Mouse (Mus musculus): ENCODE results near the gene Pax3. TPM values are rescaled to one million over a fixed set of nuclear protein-coding genes. Genes with fewer than 3 reads are reported as not detected.
A peak's percentile ranks its signal among the peaks of the same experiment; 100 is the strongest.

The Pax3 gene
- polyA plus RNA-seq, 1 experiment from 2014 or later: 82.3 TPM

GRCm38 (mm10) chr1:78197351-78198234 lies 659 bp upstream of the Pax3 start:
- ATAC-seq (ENCODE audit: insufficient number of reproducible peaks, insufficient read depth, low FRiP score, low TSS enrichment, low read depth): no peak
- H3K9me3 ChIP-seq: no peaks in the 10 kb centered on the region
- peak overlapping the region; percentile 95 for H3K9ac ChIP-seq
- H3K36me3 ChIP-seq: 0 out of 2 replicates have a peak, but pooled peaks cover 3% of the 10 kb centered on the region
- H3K4me1 ChIP-seq: peaks cover 49% of the 10 kb centered on the region
- peak overlapping the region; percentile 74 for H3K4me3 ChIP-seq
- 6% methylated on average over 21 of the region's 21 CpGs for WGBS
- peak overlapping the region; percentile 84 for H3K4me2 ChIP-seq
- H3K27ac ChIP-seq: peak overlapping the region; percentile 98
- peaks cover 59% of the 10 kb centered on the region for H3K27me3 ChIP-seq

- Histone ChIP-seq H3K4me2 (peak overlapping the region; percentile 84), H3K4me1 (peaks cover 50% of the 10 kb centered on the region), H3K9me3 (no peaks in the 10 kb centered on the region), H3K36me3 (0 out of 2 replicates have a peak, but pooled peaks cover 4% of the 10 kb centered on the region), H3K27ac (peak overlapping the region; percentile 98), H3K9ac (peak overlapping the region; percentile 95), H3K4me3 (peak overlapping the region; percentile 74), H3K27me3 (peaks cover 65% of the 10 kb centered on the region)
- no peak; the same call in 1 of the 2 replicates for ATAC-seq (ENCODE audit: insufficient number of reproducible peaks, insufficient read depth, low FRiP score, low TSS enrichment, low read depth)
- WGBS: under 1% methylated on average over 42 of the region's 42 CpGs
Observed at GRCm38 (mm10) chr1:78195771-78196712, 892 bp downstream of the Pax3 start.

- Histone ChIP-seq H3K36me3 (0 out of 2 replicates have a peak, but pooled peaks cover 4% of the 10 kb centered on the region), H3K4me3 (peak overlapping the region; percentile 74), H3K27ac (peak overlapping the region; percentile 98), H3K9ac (peak overlapping the region; percentile 95), H3K4me1 (peaks cover 49% of the 10 kb centered on the region), H3K9me3 (no peaks in the 10 kb centered on the region), H3K4me2 (peak overlapping the region; percentile 84), H3K27me3 (peaks cover 65% of the 10 kb centered on the region)
- WGBS: 4% methylated on average over 21 of the region's 21 CpGs
- no peak for ATAC-seq (ENCODE audit: insufficient number of reproducible peaks, insufficient read depth, low FRiP score, low TSS enrichment, low read depth)
Observed at GRCm38 (mm10) chr1:78195145-78195544, 1.8 kb downstream of the Pax3 start.

GRCm38 (mm10) chr1:78194381-78195047 lies 2.4 kb downstream of the Pax3 start:
- WGBS: 7% methylated on average over 6 of the region's 6 CpGs
- Histone ChIP-seq H3K9ac (peak overlapping the region; percentile 95), H3K36me3 (0 out of 2 replicates have a peak, but pooled peaks cover 7% of the 10 kb centered on the region), H3K4me3 (peak overlapping the region; percentile 74), H3K27ac (peak overlapping the region; percentile 98), H3K4me1 (peaks cover 49% of the 10 kb centered on the region), H3K27me3 (peaks cover 64% of the 10 kb centered on the region), H3K9me3 (no peaks in the 10 kb centered on the region), H3K4me2 (peak overlapping the region; percentile 84)
- ATAC-seq (ENCODE audit: insufficient number of reproducible peaks, insufficient read depth, low FRiP score, low TSS enrichment, low read depth): no peak

- Histone ChIP-seq H3K9ac (peak overlapping the region; percentile 95), H3K36me3 (0 out of 2 replicates have a peak, but pooled peaks cover 8% of the 10 kb centered on the region), H3K27ac (peak overlapping the region; percentile 98), H3K4me2 (peak overlapping the region; percentile 84), H3K4me1 (peaks cover 41% of the 10 kb centered on the region), H3K4me3 (peak overlapping the region; percentile 74), H3K27me3 (peaks cover 57% of the 10 kb centered on the region), H3K9me3 (no peaks in the 10 kb centered on the region)
- ATAC-seq (ENCODE audit: insufficient number of reproducible peaks, insufficient read depth, low FRiP score, low TSS enrichment, low read depth): no peak
- WGBS: 3% methylated on average over 20 of the region's 20 CpGs
Observed at GRCm38 (mm10) chr1:78193465-78193991, 3.4 kb downstream of the Pax3 start.

- Histone ChIP-seq H3K4me2 (peak overlapping the region; percentile 84), H3K9me3 (no peaks in the 10 kb centered on the region), H3K36me3 (0 out of 2 replicates have a peak, but pooled peaks cover 8% of the 10 kb centered on the region), H3K27me3 (peaks cover 56% of the 10 kb centered on the region), H3K4me3 (peak overlapping the region; percentile 74), H3K4me1 (peaks cover 37% of the 10 kb centered on the region), H3K9ac (peak overlapping the region; percentile 95), H3K27ac (peak overlapping the region; percentile 98)
- no peak for ATAC-seq (ENCODE audit: insufficient number of reproducible peaks, insufficient read depth, low FRiP score, low TSS enrichment, low read depth)
- 4% methylated on average over 20 of the region's 20 CpGs for WGBS
Observed at GRCm38 (mm10) chr1:78192746-78193464, 4.0 kb downstream of the Pax3 start.

GRCm38 (mm10) chr1:78192217-78192735 lies 4.7 kb downstream of the Pax3 start:
- peaks cover 53% of the 10 kb centered on the region for H3K27me3 ChIP-seq
- H3K4me3 ChIP-seq: peak overlapping the region; percentile 74
- 22% methylated on average over 19 of the region's 19 CpGs for WGBS
- peak overlapping the region; percentile 84 for H3K4me2 ChIP-seq
- peak overlapping the region; percentile 95 for H3K9ac ChIP-seq
- no peak for ATAC-seq (ENCODE audit: insufficient number of reproducible peaks, insufficient read depth, low FRiP score, low TSS enrichment, low read depth)
- H3K9me3 ChIP-seq: no peaks in the 10 kb centered on the region
- peak overlapping the region; percentile 98 for H3K27ac ChIP-seq
- H3K36me3 ChIP-seq: 0 out of 2 replicates have a peak, but pooled peaks cover 8% of the 10 kb centered on the region
- H3K4me1 ChIP-seq: peaks cover 38% of the 10 kb centered on the region

- Histone ChIP-seq H3K27me3 (peaks cover 48% of the 10 kb centered on the region), H3K4me2 (peak overlapping the region; percentile 84), H3K9me3 (no peaks in the 10 kb centered on the region), H3K9ac (peak overlapping the region; percentile 95), H3K4me1 (peaks cover 37% of the 10 kb centered on the region), H3K4me3 (peak overlapping the region; percentile 74), H3K36me3 (0 out of 2 replicates have a peak, but pooled peaks cover 8% of the 10 kb centered on the region), H3K27ac (peak overlapping the region; percentile 98)
- no peak for ATAC-seq (ENCODE audit: insufficient number of reproducible peaks, insufficient read depth, low FRiP score, low TSS enrichment, low read depth)
- WGBS: 27% methylated on average over 1 of the region's 1 CpGs
Observed at GRCm38 (mm10) chr1:78191761-78192160, 5.2 kb downstream of the Pax3 start.

GRCm38 (mm10) chr1:78191331-78191730 lies 5.6 kb downstream of the Pax3 start:
- peak overlapping the region; percentile 95 for H3K9ac ChIP-seq
- no peaks in the 10 kb centered on the region for H3K9me3 ChIP-seq
- 0 out of 2 replicates have a peak, but pooled peaks cover 8% of the 10 kb centered on the region for H3K36me3 ChIP-seq
- H3K27ac ChIP-seq: peak overlapping the region; percentile 98
- H3K27me3 ChIP-seq: peaks cover 44% of the 10 kb centered on the region
- H3K4me1 ChIP-seq: peaks cover 37% of the 10 kb centered on the region
- ATAC-seq (ENCODE audit: insufficient number of reproducible peaks, insufficient read depth, low FRiP score, low TSS enrichment, low read depth): no peak
- 35% methylated on average over 1 of the region's 1 CpGs for WGBS
- peak overlapping the region; percentile 74 for H3K4me3 ChIP-seq
- peak overlapping the region; percentile 84 for H3K4me2 ChIP-seq

Data from embryonic facial prominence, embryonic 13.5 days (tissue).